Mouse (Mus musculus): ENCODE data around the gene Cluap1. TPM values are rescaled to one million over a fixed set of nuclear protein-coding genes. Genes with fewer than 3 reads are reported as not detected.

Cluap1 gene
- polyA plus RNA-seq, 1 experiment = 10.1 TPM

DNA sequence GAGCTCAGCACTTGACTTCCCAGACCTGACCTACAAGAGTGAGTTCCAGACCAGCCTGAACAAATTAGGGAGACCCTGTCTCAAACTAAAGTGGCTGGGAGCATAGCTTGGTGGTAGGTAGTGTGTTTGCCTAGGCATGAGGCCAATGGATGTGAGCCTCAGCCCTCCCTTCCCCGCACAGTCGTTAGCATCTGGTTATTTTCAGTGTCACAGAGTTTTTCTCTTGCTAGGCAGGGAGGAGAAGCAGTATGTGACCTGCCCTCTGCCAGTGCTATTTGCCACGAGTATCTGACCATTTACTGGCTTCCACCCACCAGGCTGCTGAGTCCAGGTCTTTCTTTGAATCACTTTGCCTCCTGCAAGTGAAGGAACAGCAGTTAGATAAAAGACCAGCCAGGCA lies 14.9 kb upstream of the Cluap1 start:
- no peak for TF ChIP-seq MYOD1 (IDR thresholded peaks at IDR 0.05; ENCODE audit: control insufficient read depth in 1 of 3, insufficient read length in 2 of 3, low read depth in 2 of 3)
- no peak for TF ChIP-seq TCF12 (IDR thresholded peaks at IDR 0.05; ENCODE audit: insufficient read depth, poor library complexity, severe bottlenecking)
- no peak for TF ChIP-seq MYOG (IDR thresholded peaks at IDR 0.05; ENCODE audit: control insufficient read depth in 1 of 3, insufficient read depth in 1 of 3, insufficient read length in 2 of 3, low read depth in 2 of 3)
- no peak for TF ChIP-seq USF1 (IDR thresholded peaks at IDR 0.05; ENCODE audit: low read depth)
- Histone ChIP-seq H3K27me3 (ENCODE audit: control insufficient read depth, insufficient read depth, insufficient read length) (no peaks in the 10 kb centered on the region), H3K79me2 (ENCODE audit: control insufficient read depth, insufficient read depth) (peaks cover 24% of the 10 kb centered on the region), H3K36me3 (ENCODE audit: control insufficient read depth, insufficient read depth) (peaks cover 16% of the 10 kb centered on the region), H3K4me3 (no peak overlapping the region), H3ac (ENCODE audit: control insufficient read depth, insufficient read length) (no peak overlapping the region), H3K4me2 (ENCODE audit: low read depth) (no peak overlapping the region)

DNA sequence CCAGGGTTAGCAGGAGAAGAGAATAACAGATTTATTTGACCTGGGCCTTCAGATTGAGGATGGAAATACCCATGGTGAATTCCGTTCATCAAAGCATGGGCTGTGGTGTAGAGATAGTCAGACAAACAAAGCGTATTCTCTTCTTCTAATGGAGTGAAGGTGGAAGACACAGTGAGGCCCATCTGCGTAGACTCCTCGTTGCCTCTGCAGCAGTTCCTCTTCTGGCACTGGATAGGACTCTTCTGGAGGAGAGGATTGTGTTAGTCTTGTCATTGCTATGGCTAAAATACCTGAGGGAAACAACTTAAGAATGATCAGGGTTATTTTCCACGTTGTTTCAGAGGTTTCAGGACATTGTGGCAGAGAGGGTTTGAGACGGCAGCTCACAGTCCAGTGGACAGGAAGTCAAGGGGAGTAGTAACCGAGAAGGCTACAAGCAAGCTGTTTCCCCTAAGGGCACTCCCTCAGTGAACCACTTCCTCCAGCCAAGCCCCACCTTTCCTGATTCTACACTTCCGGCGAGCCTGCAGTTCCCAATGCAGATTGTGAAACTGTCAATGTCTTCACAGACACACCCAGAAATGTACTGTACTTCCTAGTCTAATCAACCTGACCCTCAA lies 13.3 kb upstream of the Cluap1 start:
- Histone ChIP-seq H3K4me3 (no peak overlapping the region), H3K36me3 (ENCODE audit: control insufficient read depth, insufficient read depth) (peaks cover 27% of the 10 kb centered on the region), H3ac (ENCODE audit: control insufficient read depth, insufficient read length) (no peak overlapping the region)

DNA sequence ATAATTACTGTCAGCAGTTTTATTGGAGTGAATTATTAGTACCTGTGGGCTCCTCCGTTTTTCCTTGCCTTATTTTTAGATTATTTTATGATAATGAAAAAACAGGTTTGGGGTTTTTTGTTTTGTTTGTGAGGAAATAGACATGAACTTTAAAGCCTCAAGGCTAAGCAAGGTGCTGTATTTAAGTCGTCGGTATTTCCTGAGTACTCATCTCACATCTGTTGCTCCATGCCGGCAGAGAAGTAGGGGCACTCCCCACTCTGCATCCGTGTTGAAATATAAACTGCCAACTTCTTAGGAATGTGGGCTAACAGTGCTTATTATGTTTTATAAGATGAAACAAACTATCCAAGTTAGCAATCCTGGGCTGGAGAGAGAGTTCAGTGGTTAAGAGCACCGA lies 12.6 kb upstream of the Cluap1 start:
- Histone ChIP-seq H3K4me2 (ENCODE audit: low read depth) (no peak overlapping the region), H3ac (ENCODE audit: control insufficient read depth, insufficient read length) (no peak overlapping the region), H3K4me3 (no peak overlapping the region), H3K79me2 (ENCODE audit: control insufficient read depth, insufficient read depth) (peaks cover 12% of the 10 kb centered on the region), H3K27me3 (ENCODE audit: control insufficient read depth, insufficient read depth, insufficient read length) (no peaks in the 10 kb centered on the region), H3K36me3 (ENCODE audit: control insufficient read depth, insufficient read depth) (peaks cover 35% of the 10 kb centered on the region)
- TF ChIP-seq USF1 (IDR thresholded peaks at IDR 0.05; ENCODE audit: low read depth) (no peak), MYOG (IDR thresholded peaks at IDR 0.05; ENCODE audit: control insufficient read depth in 1 of 3, insufficient read depth in 1 of 3, insufficient read length in 2 of 3, low read depth in 2 of 3) (no peak), SRF (IDR thresholded peaks at IDR 0.05; ENCODE audit: control insufficient read depth, insufficient read length, low read depth) (no peak), CEBPB (IDR thresholded peaks at IDR 0.05; ENCODE audit: insufficient read depth, poor library complexity, severe bottlenecking) (no peak), TCF3 (IDR thresholded peaks at IDR 0.05; ENCODE audit: insufficient read length, low read depth) (no peak), POLR2AphosphoS2 (IDR thresholded peaks at IDR 0.05; ENCODE audit: insufficient read length, low read depth) (no peak), MAX (IDR thresholded peaks at IDR 0.05; ENCODE audit: low read depth) (no peak), TCF12 (IDR thresholded peaks at IDR 0.05; ENCODE audit: insufficient read depth, poor library complexity, severe bottlenecking) (no peak), MYOD1 (IDR thresholded peaks at IDR 0.05; ENCODE audit: control insufficient read depth in 1 of 3, insufficient read length in 2 of 3, low read depth in 2 of 3) (no peak), E2F4 (IDR thresholded peaks at IDR 0.05; ENCODE audit: insufficient read depth) (no peak), POLR2A (IDR thresholded peaks at IDR 0.05; ENCODE audit: insufficient read length, low read depth) (no peak), REST (IDR thresholded peaks at IDR 0.05; ENCODE audit: insufficient read depth, insufficient read length) (no peak)

More for the DNA sequence above, 13.3 kb upstream of the Cluap1 start:
- H3K27me3 ChIP-seq (ENCODE audit: control insufficient read depth, insufficient read depth, insufficient read length) = no peaks in the 10 kb centered on the region
- TF ChIP-seq TCF3 (IDR thresholded peaks at IDR 0.05; ENCODE audit: insufficient read length, low read depth) (no peak), USF1 (IDR thresholded peaks at IDR 0.05; ENCODE audit: low read depth) (no peak), REST (IDR thresholded peaks at IDR 0.05; ENCODE audit: insufficient read depth, insufficient read length) (no peak), TCF12 (IDR thresholded peaks at IDR 0.05; ENCODE audit: insufficient read depth, poor library complexity, severe bottlenecking) (no peak), SRF (IDR thresholded peaks at IDR 0.05; ENCODE audit: control insufficient read depth, insufficient read length, low read depth) (no peak), CEBPB (IDR thresholded peaks at IDR 0.05; ENCODE audit: insufficient read depth, poor library complexity, severe bottlenecking) (no peak), MYOD1 (IDR thresholded peaks at IDR 0.05; ENCODE audit: control insufficient read depth in 1 of 3, insufficient read length in 2 of 3, low read depth in 2 of 3) (no peak), E2F4 (IDR thresholded peaks at IDR 0.05; ENCODE audit: insufficient read depth) (no peak), MYOG (IDR thresholded peaks at IDR 0.05; ENCODE audit: control insufficient read depth in 1 of 3, insufficient read depth in 1 of 3, insufficient read length in 2 of 3, low read depth in 2 of 3) (no peak)
- H3K79me2 ChIP-seq (ENCODE audit: control insufficient read depth, insufficient read depth) = peaks cover 15% of the 10 kb centered on the region
- no peak overlapping the region for H3K4me2 ChIP-seq (ENCODE audit: low read depth)

DNA sequence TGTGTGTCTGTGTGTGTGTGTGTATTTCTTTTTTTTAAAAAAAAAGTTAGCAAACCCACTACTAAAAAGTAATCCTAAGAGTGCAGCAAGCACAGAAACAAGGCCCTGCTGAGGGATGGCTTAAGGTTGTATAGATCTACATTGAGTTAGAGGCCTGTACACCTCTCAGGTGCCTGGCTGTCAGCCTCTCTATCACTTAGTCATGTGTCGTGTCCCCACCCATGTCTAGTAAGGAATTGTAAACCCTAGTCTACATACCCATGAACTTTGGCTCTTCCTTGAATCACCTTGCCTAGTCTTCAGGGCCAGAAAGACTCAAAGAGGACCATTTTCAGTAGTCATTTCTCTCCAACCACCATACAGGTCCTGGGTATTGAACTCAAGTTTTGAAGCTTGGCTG lies 12.0 kb upstream of the Cluap1 start:
- H3K4me3 ChIP-seq = no peak overlapping the region
- peaks cover 11% of the 10 kb centered on the region for H3K79me2 ChIP-seq (ENCODE audit: control insufficient read depth, insufficient read depth)
- no peak overlapping the region for H3ac ChIP-seq (ENCODE audit: control insufficient read depth, insufficient read length)
- H3K4me2 ChIP-seq (ENCODE audit: low read depth) = no peak overlapping the region
- TF ChIP-seq MYOD1 (IDR thresholded peaks at IDR 0.05; ENCODE audit: control insufficient read depth in 1 of 3, insufficient read length in 2 of 3, low read depth in 2 of 3) = no peak
- TF ChIP-seq CEBPB (IDR thresholded peaks at IDR 0.05; ENCODE audit: insufficient read depth, poor library complexity, severe bottlenecking) = no peak
- no peak for TF ChIP-seq POLR2A (IDR thresholded peaks at IDR 0.05; ENCODE audit: insufficient read length, low read depth)
- TF ChIP-seq E2F4 (IDR thresholded peaks at IDR 0.05; ENCODE audit: insufficient read depth) = no peak
- peaks cover 33% of the 10 kb centered on the region for H3K36me3 ChIP-seq (ENCODE audit: control insufficient read depth, insufficient read depth)
- H3K27me3 ChIP-seq (ENCODE audit: control insufficient read depth, insufficient read depth, insufficient read length) = no peaks in the 10 kb centered on the region

DNA sequence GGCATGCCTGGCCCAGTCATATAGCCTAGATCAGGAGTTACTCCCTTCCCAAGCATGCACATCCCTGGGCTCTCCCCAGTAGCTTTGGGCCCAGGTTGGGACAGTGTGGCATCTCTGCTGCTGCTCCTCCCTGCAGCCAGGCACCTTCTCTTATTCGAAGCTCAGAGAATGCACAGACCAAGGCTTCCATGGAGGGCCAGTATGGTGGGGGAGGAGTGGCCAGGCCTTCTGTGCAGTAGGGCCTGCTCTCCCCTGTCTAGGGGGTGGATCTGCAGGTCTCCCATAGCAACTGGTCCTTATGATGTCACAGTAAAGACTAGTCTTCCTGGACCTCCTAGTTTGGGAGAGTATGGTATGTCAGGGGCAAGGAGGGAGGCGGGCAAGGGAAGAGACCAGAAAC lies 1.1 kb upstream of the Cluap1 start:
- peak overlapping the region; percentile 61 for H3K4me3 ChIP-seq

More for the DNA sequence above, 1.1 kb upstream of the Cluap1 start:
- Histone ChIP-seq H3K27me3 (ENCODE audit: control insufficient read depth, insufficient read depth, insufficient read length) (no peaks in the 10 kb centered on the region), H3K79me2 (ENCODE audit: control insufficient read depth, insufficient read depth) (peaks cover 8% of the 10 kb centered on the region), H3ac (ENCODE audit: control insufficient read depth, insufficient read length) (no peak overlapping the region), H3K4me2 (ENCODE audit: low read depth) (peak overlapping the region; percentile 83), H3K36me3 (ENCODE audit: control insufficient read depth, insufficient read depth) (peaks cover 9% of the 10 kb centered on the region)
- TF ChIP-seq MYOD1 (IDR thresholded peaks at IDR 0.05; ENCODE audit: control insufficient read depth in 1 of 3, insufficient read length in 2 of 3, low read depth in 2 of 3) = no peak
- TF ChIP-seq CEBPB (IDR thresholded peaks at IDR 0.05; ENCODE audit: insufficient read depth, poor library complexity, severe bottlenecking) = no peak
- TF ChIP-seq E2F4 (IDR thresholded peaks at IDR 0.05; ENCODE audit: insufficient read depth) = no peak
- no peak for TF ChIP-seq TCF3 (IDR thresholded peaks at IDR 0.05; ENCODE audit: insufficient read length, low read depth)
- no peak for TF ChIP-seq USF1 (IDR thresholded peaks at IDR 0.05; ENCODE audit: low read depth)
- no peak for TF ChIP-seq TCF12 (IDR thresholded peaks at IDR 0.05; ENCODE audit: insufficient read depth, poor library complexity, severe bottlenecking)
- no peak for TF ChIP-seq SRF (IDR thresholded peaks at IDR 0.05; ENCODE audit: control insufficient read depth, insufficient read length, low read depth)
- TF ChIP-seq MYOG (IDR thresholded peaks at IDR 0.05; ENCODE audit: control insufficient read depth in 1 of 3, insufficient read depth in 1 of 3, insufficient read length in 2 of 3, low read depth in 2 of 3) = no peak
- TF ChIP-seq POLR2AphosphoS2 (IDR thresholded peaks at IDR 0.05; ENCODE audit: insufficient read length, low read depth) = no peak

Data from myocyte (in vitro differentiated cells).